Mouse (Mus musculus): ENCODE data around the gene Cdc34.

- TF ChIP-seq CTCF (IDR thresholded peaks at IDR 0.05; ENCODE audit: insufficient read depth, low read length) (no peak), POLR2A (IDR thresholded peaks at IDR 0.05; ENCODE audit: borderline replicate concordance, extremely low read depth, low read depth, low read length) (no peak)
Observed at GRCm38 (mm10) chr10:79701443-79702129, 19.6 kb downstream of the Cdc34 start.
